Mouse (Mus musculus) effector memory CD4-positive, alpha-beta T cell, adult 5 months (primary cell): ENCODE data around the gene Oxsm. TPM values are rescaled to one million over a fixed set of nuclear protein-coding genes. Genes with fewer than 3 reads are reported as not detected.

ENCODE experiments used
- polyA plus RNA-seq: library from polyadenylated mRNA; unstranded; fragments of 100-300 nt; shearing (Covaris generic); gene quantifications from one replicate; pipeline ENCODE4 v1.2.1, GENCODE M21; 2017

The Oxsm gene
- polyA plus RNA-seq: 1.8 TPM

GRCm38 (mm10) chr14:16249171-16249874 is at the start of gene Oxsm, which contains the start of gene Ngly1:
Gene Oxsm (minus strand): TSS chr14:16249808.
Gene Ngly1 (plus strand): TSS chr14:16249280.

Other genes starting within 250 kb of the Oxsm start
- gene Ngly1, start 528 bp downstream of the Oxsm start, polyA plus RNA-seq: 65.0 TPM
- gene Top2b, start 115.4 kb upstream of the Oxsm start, polyA plus RNA-seq: 147 TPM